Mouse (Mus musculus): ENCODE results near the gene Acbd5.
"Not testable (repeated sequence)": the region's sequence is repeated elsewhere in the genome, so short reads cannot be mapped to it uniquely, and the experiment has no call there.

Acbd5 gene

GRCm38 (mm10) chr2:23067552-23068369 is at the start of gene Acbd5:
Acbd5 (plus strand) TSS chr2:23068167.
- peak; percentile 95 to 96 for DNase-seq (ENCODE audit: low spot score in 2 of 2)

GRCm38 (mm10) chr2:23019170-23019569 is 48.8 kb upstream of the Acbd5 start:
- no peak for DNase-seq (ENCODE audit: low spot score in 2 of 2)

DNA sequence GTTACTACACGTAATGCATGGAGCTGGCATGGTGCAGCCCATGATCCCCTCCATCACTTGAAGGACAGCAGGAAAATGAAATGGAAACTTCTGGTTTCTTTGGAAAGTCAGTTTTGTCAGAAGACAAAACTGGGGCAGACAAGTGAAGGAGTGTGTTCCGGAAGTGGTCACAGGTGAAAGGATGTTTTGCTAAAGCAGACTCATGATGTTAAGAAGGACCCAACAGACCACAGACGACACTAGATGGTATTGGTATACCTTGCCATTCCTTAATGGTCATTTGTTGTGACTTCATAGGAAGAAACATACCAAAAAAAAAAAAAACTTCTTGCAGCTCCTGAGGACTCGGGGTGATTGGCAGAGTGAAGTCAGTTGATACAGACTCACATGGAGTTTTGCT is 46.6 kb upstream of the Acbd5 start:
- no peak for DNase-seq (ENCODE audit: low spot score in 2 of 2)

DNA sequence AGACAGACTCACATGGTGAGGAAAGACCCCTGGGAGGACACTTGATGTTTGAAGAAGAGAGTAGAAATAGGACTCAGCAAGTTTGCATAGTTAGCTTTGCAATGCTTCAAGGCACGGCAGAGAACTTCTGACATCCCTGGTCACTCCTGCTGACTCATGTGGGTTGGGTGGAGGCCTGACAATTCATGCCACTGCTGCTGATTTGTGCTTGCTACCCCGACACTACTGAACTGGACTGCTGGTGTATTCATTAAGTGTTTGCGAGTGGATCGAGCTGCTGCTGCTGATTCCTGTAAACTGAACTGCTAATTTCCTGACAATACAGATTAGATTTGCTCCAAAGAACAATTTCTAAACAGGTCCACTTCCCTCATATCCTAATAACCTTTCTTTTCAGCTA is 46.2 kb upstream of the Acbd5 start:
- DNase-seq (ENCODE audit: low spot score in 2 of 2): no peak

GRCm38 (mm10) chr2:23023023-23023422 is 44.9 kb upstream of the Acbd5 start:
- no peak for DNase-seq (ENCODE audit: low spot score in 2 of 2)

DNA sequence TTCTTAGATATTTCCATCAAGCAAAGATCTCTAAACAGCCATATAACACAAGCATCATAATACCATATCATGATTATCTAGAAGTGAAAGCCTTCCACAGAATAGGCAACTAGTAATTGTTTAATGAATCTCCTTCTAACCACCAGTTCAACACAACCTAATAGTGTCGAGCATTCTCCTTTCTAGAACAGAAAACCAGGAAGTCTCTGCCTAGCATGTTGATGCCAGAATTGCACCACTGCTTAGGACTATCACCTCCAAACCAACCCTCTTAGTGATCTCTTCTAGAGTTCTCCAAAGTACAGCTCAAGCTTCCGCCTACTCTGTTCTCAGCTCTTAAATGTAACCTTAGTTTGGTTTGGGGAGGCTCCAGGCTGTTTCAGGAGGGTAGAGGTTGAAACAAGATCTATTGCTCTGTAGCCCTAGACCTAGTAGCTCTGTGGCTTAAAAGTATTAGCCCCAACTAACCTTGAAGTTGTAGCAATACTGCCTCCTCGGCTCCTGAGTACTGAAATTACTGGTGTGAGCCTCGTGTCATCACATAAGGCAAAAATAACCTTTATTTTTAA is 44.2 kb upstream of the Acbd5 start:
- DNase-seq (ENCODE audit: low spot score in 2 of 2): no peak

GRCm38 (mm10) chr2:23026379-23026778 is 41.6 kb upstream of the Acbd5 start:
- no peak for DNase-seq (ENCODE audit: low spot score in 2 of 2)

GRCm38 (mm10) chr2:23028826-23029225 is 39.1 kb upstream of the Acbd5 start:
- DNase-seq (ENCODE audit: low spot score in 2 of 2): no peak

DNA sequence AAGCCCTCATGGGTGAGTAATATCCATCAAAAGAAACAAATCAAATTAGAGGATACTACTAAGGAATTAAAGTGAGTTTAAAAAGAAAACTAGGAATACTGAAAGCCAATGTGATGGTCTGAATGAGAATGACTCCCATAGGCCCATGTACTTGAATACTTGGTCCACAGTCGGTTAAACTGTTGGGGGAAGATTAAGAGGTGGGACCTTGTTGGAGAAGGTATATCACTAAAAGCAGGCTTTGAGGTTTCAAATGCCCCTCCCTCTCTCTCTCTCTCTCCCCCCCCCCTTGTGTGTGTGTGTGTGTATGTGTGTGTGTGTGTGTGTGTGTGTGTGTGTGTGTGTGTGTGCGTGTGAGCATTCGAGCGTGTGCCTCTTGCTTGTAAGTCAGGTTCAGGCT is 37.3 kb upstream of the Acbd5 start:
- DNase-seq (ENCODE audit: low spot score in 2 of 2): no peak

GRCm38 (mm10) chr2:23034692-23035435 is 33.1 kb upstream of the Acbd5 start:
- DNase-seq (ENCODE audit: low spot score in 2 of 2): no peak

DNA sequence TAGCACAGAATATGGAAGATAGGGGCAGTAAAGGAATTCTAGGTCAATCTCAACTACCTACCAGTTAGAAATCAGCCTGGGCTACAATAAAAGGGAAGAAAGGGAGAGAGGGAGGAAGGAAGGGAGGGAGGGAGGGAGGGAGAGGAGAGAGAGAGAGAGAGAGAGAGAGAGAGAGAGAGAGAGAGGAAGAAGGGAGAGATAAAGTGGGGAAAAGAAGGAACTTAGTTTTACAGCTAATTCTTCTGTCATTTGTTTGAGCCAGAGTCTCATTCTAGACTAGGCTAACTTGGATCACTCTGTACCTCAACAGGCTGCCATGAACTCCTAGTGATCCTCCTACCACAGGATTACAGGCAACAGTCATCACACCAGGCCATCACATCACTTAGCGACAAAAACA is 32.5 kb upstream of the Acbd5 start:
- no peak for DNase-seq (ENCODE audit: low spot score in 2 of 2)

GRCm38 (mm10) chr2:23039082-23040000 is 28.6 kb upstream of the Acbd5 start:
- DNase-seq (ENCODE audit: low spot score in 2 of 2): no peak

DNA sequence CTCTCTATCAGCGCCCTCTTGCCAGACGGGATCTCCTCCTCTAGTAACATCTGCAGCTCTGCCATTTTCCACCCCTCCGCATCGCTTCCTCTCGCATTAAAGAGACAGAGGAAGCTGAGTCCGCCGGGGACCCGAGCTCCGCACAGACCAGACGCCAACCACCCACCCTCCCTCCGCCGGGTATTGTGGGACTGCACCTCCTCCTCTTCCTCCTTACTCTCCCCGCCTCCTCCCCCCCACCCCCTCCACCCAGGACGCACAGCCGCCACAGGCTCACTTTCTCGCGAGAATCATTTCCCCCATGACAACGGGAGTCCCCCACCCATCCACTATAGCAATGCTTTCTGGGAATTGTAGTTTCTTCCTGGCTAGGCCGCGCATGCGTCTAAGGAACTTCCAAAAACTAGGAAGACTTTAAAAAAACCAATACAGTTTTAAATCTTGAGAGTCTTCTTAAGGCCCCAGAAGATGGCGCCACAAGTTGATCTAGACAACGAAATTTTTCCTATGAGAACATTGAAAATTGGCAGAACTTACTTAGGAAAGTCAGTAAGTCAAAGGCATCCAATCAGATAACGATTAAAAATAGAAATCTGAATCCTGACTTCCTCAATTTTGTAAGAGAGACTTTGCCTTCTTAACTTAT is 27.8 kb upstream of the Acbd5 start, which contains the start of gene Abi1:
Abi1 (minus strand) TSS at position 241 of the 646 bp plus-strand sequence.
- DNase-seq (ENCODE audit: low spot score in 2 of 2): peak; percentile 93

- not testable (repeated sequence) for DNase-seq (ENCODE audit: low spot score in 2 of 2)
These were observed 27.3 kb upstream of the Acbd5 start for GRCm38 (mm10) chr2:23040690-23041089.

GRCm38 (mm10) chr2:23041457-23041856 is 26.5 kb upstream of the Acbd5 start:
- peak in 1 of 2 experiments; percentile 62 for DNase-seq (ENCODE audit: low spot score in 2 of 2)

- DNase-seq (ENCODE audit: low spot score in 2 of 2): no peak
These were observed 25.8 kb upstream of the Acbd5 start for GRCm38 (mm10) chr2:23042189-23042588.

GRCm38 (mm10) chr2:23045703-23046102 is 22.3 kb upstream of the Acbd5 start:
- no peak for DNase-seq (ENCODE audit: low spot score in 2 of 2)

DNA sequence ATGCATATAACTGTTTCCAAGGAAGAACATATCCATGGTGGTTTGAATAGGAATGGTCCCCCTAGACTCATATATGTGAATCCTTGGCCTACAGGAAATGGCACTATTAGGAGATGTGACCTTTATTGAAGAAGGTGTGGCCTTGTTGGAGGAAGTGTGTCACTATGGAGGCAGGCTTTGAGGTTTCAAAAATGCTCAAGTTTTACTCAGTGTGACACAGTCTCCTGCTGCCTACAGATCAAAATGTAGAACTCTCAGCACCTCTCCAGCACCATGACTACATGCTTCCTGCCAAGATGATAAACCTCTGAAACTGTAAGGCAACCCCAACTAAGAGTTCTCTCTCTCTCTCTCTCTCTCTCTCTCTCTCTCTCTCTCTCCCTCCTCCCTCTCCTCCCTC is 20.0 kb upstream of the Acbd5 start:
- peak in 1 of 2 experiments; percentile 49 for DNase-seq (ENCODE audit: low spot score in 2 of 2)

DNA sequence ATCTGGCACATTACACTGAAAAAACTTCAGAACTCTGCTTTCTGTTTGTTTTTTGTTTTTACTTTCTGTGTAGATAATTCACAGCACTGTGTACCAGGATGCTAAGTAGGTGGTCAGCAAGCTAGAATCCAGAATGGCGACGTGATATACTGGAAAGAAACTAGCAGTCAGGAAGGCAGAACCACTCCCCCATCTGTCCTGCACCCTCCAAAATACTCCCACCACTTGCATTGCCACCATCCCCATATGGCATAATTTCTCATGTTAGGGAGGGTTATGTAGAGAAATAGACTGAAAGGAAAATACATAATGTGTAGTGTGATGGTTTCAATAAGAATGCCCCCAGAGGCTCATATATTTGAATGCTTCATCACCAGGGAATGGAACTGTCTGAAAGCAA is 16.1 kb upstream of the Acbd5 start:
- no peak for DNase-seq (ENCODE audit: low spot score in 2 of 2)

DNA sequence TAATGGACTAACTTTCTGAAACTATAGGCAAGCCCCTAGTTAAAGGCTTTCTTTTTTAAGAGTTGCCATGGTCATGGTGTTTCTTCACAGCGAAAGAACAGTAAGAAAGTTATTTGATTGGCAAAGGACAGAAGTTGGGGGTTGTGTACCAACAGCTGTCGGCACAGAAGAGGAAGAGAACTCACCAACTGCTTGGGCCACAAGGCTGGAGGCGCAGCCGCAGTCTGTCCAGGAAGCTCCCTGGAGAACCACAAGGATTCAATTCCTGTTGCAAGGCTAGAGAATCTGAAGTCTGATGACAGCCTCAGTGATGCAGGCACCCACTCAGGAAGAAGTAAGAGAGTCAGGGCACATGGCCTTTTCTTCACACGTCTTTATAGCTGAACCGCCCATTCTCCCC is 15.4 kb upstream of the Acbd5 start:
- peak in 1 of 2 experiments; percentile 21 for DNase-seq (ENCODE audit: low spot score in 2 of 2)

- no peak for DNase-seq (ENCODE audit: low spot score in 2 of 2)
These were observed 387 bp downstream of the Acbd5 start for GRCm38 (mm10) chr2:23068370-23068737.
